Mouse (Mus musculus): ENCODE measurements around the gene Hmgcs2.

DNA sequence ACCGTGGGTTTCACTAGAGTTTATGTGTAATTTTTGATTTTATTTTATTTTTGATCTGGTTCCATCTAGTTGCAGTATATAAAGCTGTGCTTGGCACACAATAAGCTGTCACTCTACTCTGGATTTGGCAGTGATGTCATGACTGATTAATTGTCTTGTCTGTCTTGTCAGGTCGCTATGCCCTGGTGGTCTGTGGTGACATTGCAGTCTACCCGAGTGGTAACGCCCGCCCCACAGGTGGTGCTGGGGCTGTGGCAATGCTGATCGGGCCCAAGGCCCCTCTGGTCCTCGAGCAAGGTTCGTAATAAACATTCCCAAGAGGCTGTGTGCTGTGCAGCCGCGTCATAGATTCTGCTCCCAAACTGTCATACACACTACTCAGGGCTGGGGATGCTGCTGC lies 15.7 kb downstream of the Hmgcs2 start:
- TF ChIP-seq CTCF (IDR thresholded peaks at IDR 0.05; ENCODE audit: borderline replicate concordance, insufficient read depth, low read length) (no peak), POLR2A (IDR thresholded peaks at IDR 0.05; ENCODE audit: low read depth, low read length) (no peak)
